Mouse (Mus musculus): ENCODE data around the gene Il3ra.
A peak's percentile ranks its signal among the peaks of the same experiment; 100 is the strongest.

Gene Il3ra

GRCm38 (mm10) chr14:14345948-14346812 lies at the start of gene Il3ra:
Il3ra (plus strand) TSS chr14:14346275.
- DNase-seq (ENCODE audit: inconsistent age in 2 of 2, low spot score in 1 of 2), result peak; percentile 77 to 91

- no peak for DNase-seq (ENCODE audit: inconsistent age in 2 of 2, low spot score in 1 of 2)
Observed at GRCm38 (mm10) chr14:14308938-14309337, 37.1 kb upstream of the Il3ra start.

GRCm38 (mm10) chr14:14309416-14309815 lies 36.7 kb upstream of the Il3ra start:
- no peak for DNase-seq (ENCODE audit: inconsistent age in 2 of 2, low spot score in 1 of 2)

GRCm38 (mm10) chr14:14322528-14322927 lies 23.5 kb upstream of the Il3ra start, which contains the start of gene Olfr31:
Olfr31 (plus strand) TSS chr14:14322828.
- no peak for DNase-seq (ENCODE audit: inconsistent age in 2 of 2, low spot score in 1 of 2)

- peak; percentile 92 to 96 for DNase-seq (ENCODE audit: inconsistent age in 2 of 2, low spot score in 1 of 2)
Observed at GRCm38 (mm10) chr14:14345113-14345871, 783 bp upstream of the Il3ra start.

GRCm38 (mm10) chr14:14346813-14347100 lies 682 bp downstream of the Il3ra start:
- peak in 1 of 2 experiments; percentile 47 for DNase-seq (ENCODE audit: inconsistent age in 2 of 2, low spot score in 1 of 2)

GRCm38 (mm10) chr14:14347151-14347835 lies 1.2 kb downstream of the Il3ra start:
- DNase-seq (ENCODE audit: inconsistent age in 2 of 2, low spot score in 1 of 2), result peak; percentile 48 to 68

- peak; percentile 53 to 59 for DNase-seq (ENCODE audit: inconsistent age in 2 of 2, low spot score in 1 of 2)
Observed at GRCm38 (mm10) chr14:14347836-14348621, 2.0 kb downstream of the Il3ra start.

- peak; percentile 29 to 59 for DNase-seq (ENCODE audit: inconsistent age in 2 of 2, low spot score in 1 of 2)
Observed at GRCm38 (mm10) chr14:14348674-14349401, 2.8 kb downstream of the Il3ra start.

GRCm38 (mm10) chr14:14349485-14350262 lies 3.6 kb downstream of the Il3ra start:
- DNase-seq (ENCODE audit: inconsistent age in 2 of 2, low spot score in 1 of 2), result peak; percentile 24 to 42

- DNase-seq (ENCODE audit: inconsistent age in 2 of 2, low spot score in 1 of 2), result peak; percentile 17 to 27
Observed at GRCm38 (mm10) chr14:14350263-14351147, 4.4 kb downstream of the Il3ra start.

- DNase-seq (ENCODE audit: inconsistent age in 2 of 2, low spot score in 1 of 2), result no peak
Observed at GRCm38 (mm10) chr14:14351148-14351455, 5.0 kb downstream of the Il3ra start.

GRCm38 (mm10) chr14:14351721-14352590 lies 5.9 kb downstream of the Il3ra start:
- peak in 1 of 2 experiments; percentile 22 for DNase-seq (ENCODE audit: inconsistent age in 2 of 2, low spot score in 1 of 2)

GRCm38 (mm10) chr14:14352606-14353005 lies 6.5 kb downstream of the Il3ra start:
- no peak for DNase-seq (ENCODE audit: inconsistent age in 2 of 2, low spot score in 1 of 2)

- DNase-seq (ENCODE audit: inconsistent age in 2 of 2, low spot score in 1 of 2), result no peak
Observed at GRCm38 (mm10) chr14:14353081-14353732, 7.1 kb downstream of the Il3ra start.

- DNase-seq (ENCODE audit: inconsistent age in 2 of 2, low spot score in 1 of 2), result no peak
Observed at GRCm38 (mm10) chr14:14353740-14354510, 7.8 kb downstream of the Il3ra start.
